Mouse (Mus musculus) testis, adult 2 months (tissue): ENCODE measurements at regions not wholly inside any gene's neighbourhood (a gene's known extent, or its start where the extent isn't known, plus 50 kb on each side); places are given as distances from the start of the nearest gene placed in this dataset.

Experiments
- H3K27ac ChIP-seq: fragments of 200-500 bp; 2 replicates; pipeline ENCODE4 v1.5.1; 2012; ENCODE audit warnings: low read depth, low read length; ENCODE audit not compliant: control insufficient read depth, insufficient read depth
- H3K27me3 ChIP-seq: fragments of 200-500 bp; 2 replicates; pipeline ENCODE4 v1.6.1; 2012; ENCODE audit warnings: mild to moderate bottlenecking, low read length, moderate library complexity; ENCODE audit not compliant: control insufficient read depth, insufficient read depth
- H3K36me3 ChIP-seq: fragments of 200-500 bp; 2 replicates; pipeline ENCODE4 v1.6.1; 2012; ENCODE audit warnings: mild to moderate bottlenecking, low read length; ENCODE audit not compliant: control insufficient read depth, insufficient read depth
- H3K4me1 ChIP-seq: fragments of 200-500 bp; 2 replicates; pipeline ENCODE4 v1.6.1; 2012; ENCODE audit warnings: low read length; ENCODE audit not compliant: control insufficient read depth, insufficient read depth
- H3K4me3 ChIP-seq: fragments of 200-500 bp; 2 replicates; pipeline ENCODE4 v1.5.1; 2012; ENCODE audit warnings: low read depth, mild to moderate bottlenecking, low read length, moderate library complexity, mixed read lengths; ENCODE audit not compliant: control insufficient read depth
- CTCF ChIP-seq: fragments of 200-500 bp; IDR thresholded peaks from 2 replicates; pipeline ENCODE4 v1.5.1; 2012; ENCODE audit warnings: low read depth, mild to moderate bottlenecking, inconsistent platforms, low read length, moderate library complexity; ENCODE audit not compliant: control insufficient read depth, insufficient read depth, insufficient replicate concordance
- POLR2A ChIP-seq: fragments of 200-500 bp; IDR thresholded peaks from 2 replicates; pipeline ENCODE4 v1.6.1; 2012; ENCODE audit warnings: low read depth, mild to moderate bottlenecking, inconsistent platforms, low read length, moderate library complexity; ENCODE audit not compliant: control insufficient read depth

GRCm38 (mm10) chr12:92187133-92187482, 338.2 kb upstream of the Sel1l start:
- Histone ChIP-seq H3K4me1 (no peaks in the 10 kb centered on the region), H3K36me3 (no peaks in the 10 kb centered on the region), H3K27ac (no peak overlapping the region), H3K27me3 (no peaks in the 10 kb centered on the region), H3K4me3 (no peak overlapping the region)
- TF ChIP-seq CTCF (no peak), POLR2A (no peak)

GRCm38 (mm10) chr12:92186448-92187132, 337.6 kb upstream of the Sel1l start:
- no peak overlapping the region for H3K27ac ChIP-seq
- no peaks in the 10 kb centered on the region for H3K27me3 ChIP-seq
- H3K4me3 ChIP-seq, result no peak overlapping the region
- no peaks in the 10 kb centered on the region for H3K4me1 ChIP-seq
- TF ChIP-seq POLR2A (no peak), CTCF (no peak)
- no peaks in the 10 kb centered on the region for H3K36me3 ChIP-seq

- Histone ChIP-seq H3K27ac (no peak overlapping the region), H3K27me3 (no peaks in the 10 kb centered on the region), H3K4me1 (no peaks in the 10 kb centered on the region), H3K36me3 (no peaks in the 10 kb centered on the region), H3K4me3 (no peak overlapping the region)
- no peak for TF ChIP-seq CTCF
- no peak for TF ChIP-seq POLR2A
Observed at GRCm38 (mm10) chr12:92179292-92179691, 330.3 kb upstream of the Sel1l start.

GRCm38 (mm10) chr12:92156726-92157125, 307.8 kb upstream of the Sel1l start:
- Histone ChIP-seq H3K27me3 (no peaks in the 10 kb centered on the region), H3K27ac (no peak overlapping the region), H3K4me1 (no peaks in the 10 kb centered on the region), H3K36me3 (no peaks in the 10 kb centered on the region), H3K4me3 (no peak overlapping the region)
- no peak for TF ChIP-seq CTCF
- TF ChIP-seq POLR2A, result no peak

GRCm38 (mm10) chr12:92152922-92153235, 303.9 kb upstream of the Sel1l start:
- no peak for TF ChIP-seq CTCF
- Histone ChIP-seq H3K27me3 (no peaks in the 10 kb centered on the region), H3K27ac (no peak overlapping the region), H3K4me3 (no peak overlapping the region), H3K36me3 (no peaks in the 10 kb centered on the region), H3K4me1 (no peaks in the 10 kb centered on the region)

GRCm38 (mm10) chr12:92152043-92152921, 303.3 kb upstream of the Sel1l start:
- H3K36me3 ChIP-seq, result no peaks in the 10 kb centered on the region
- H3K27ac ChIP-seq, result no peak overlapping the region
- TF ChIP-seq POLR2A (no peak), CTCF (no peak)
- no peaks in the 10 kb centered on the region for H3K4me1 ChIP-seq
- H3K4me3 ChIP-seq, result no peak overlapping the region
- H3K27me3 ChIP-seq, result no peaks in the 10 kb centered on the region

- TF ChIP-seq POLR2A, result no peak
- TF ChIP-seq CTCF, result no peak
- H3K4me3 ChIP-seq, result no peak overlapping the region
- H3K27ac ChIP-seq, result no peak overlapping the region
- H3K27me3 ChIP-seq, result no peaks in the 10 kb centered on the region
- no peaks in the 10 kb centered on the region for H3K36me3 ChIP-seq
- no peaks in the 10 kb centered on the region for H3K4me1 ChIP-seq
Observed at GRCm38 (mm10) chr12:92137539-92137938, 288.6 kb upstream of the Sel1l start.
